Mouse (Mus musculus) forebrain, embryonic 12.5 days (tissue): ENCODE results near the gene Cdc42ep2. TPM values are rescaled to one million over a fixed set of nuclear protein-coding genes. Genes with fewer than 3 reads are reported as not detected.
A peak's percentile ranks its signal among the peaks of the same experiment; 100 is the strongest.

ENCODE experiments used
- ATAC-seq: fragments of 200-750 bp; cut with Nextera tagmentation; 2 replicates; pipeline ENCODE4 v1.8.0; 2017; ENCODE audit warnings: moderate TSS enrichment; ENCODE audit not compliant: low FRiP score
- H3K27ac ChIP-seq: fragments of 300-500 bp; sonication (generic); 2 replicates; pipeline ENCODE4 v1.5.1; 2016; ENCODE audit warnings: mild to moderate bottlenecking
- H3K27me3 ChIP-seq: fragments of 300-500 bp; sonication (generic); 2 replicates; pipeline ENCODE4 v1.6.1; 2016; ENCODE audit warnings: mild to moderate bottlenecking
- H3K36me3 ChIP-seq: fragments of 300-500 bp; sonication (generic); replicated peaks from 2 replicates; pipeline ENCODE4 v1.6.1; 2016; ENCODE audit warnings: mild to moderate bottlenecking
- H3K4me1 ChIP-seq: fragments of 300-500 bp; sonication (generic); 2 replicates; pipeline ENCODE4 v1.6.1; 2016
- H3K4me2 ChIP-seq: fragments of 300-500 bp; sonication (generic); 2 replicates; pipeline ENCODE4 v1.6.1; 2016; ENCODE audit warnings: mild to moderate bottlenecking, moderate library complexity
- H3K4me3 ChIP-seq: fragments of 300-500 bp; sonication (generic); replicated peaks from 2 replicates; pipeline ENCODE4 v1.5.1; 2016; ENCODE audit warnings: mild to moderate bottlenecking
- H3K9ac ChIP-seq: fragments of 300-500 bp; sonication (generic); 2 replicates; pipeline ENCODE4 v1.6.1; 2016; ENCODE audit warnings: mild to moderate bottlenecking
- H3K9me3 ChIP-seq: fragments of 300-500 bp; sonication (generic); 2 replicates; pipeline ENCODE4 v1.6.1; 2016
- WGBS: fragments of 180-500 bp; shearing (Covaris S2); methylation state at CpG from one replicate; pipeline ENCODE4 v1.1.7; 2016; 5-methylcytosine and 5-hydroxymethylcytosine counted together
- polyA plus RNA-seq: library from polyadenylated mRNA; unstranded; fragments of >200 nt; fragmentation: Nextera tagmentation; extraction: Ambion mirVana; gene quantifications from 2 replicates; pipeline ENCODE4 v1.2.1, GENCODE M21; 2016

Cdc42ep2 gene
- polyA plus RNA-seq, 1 experiment from 2014 or later, result 2.2 TPM

GRCm38 (mm10) chr19:5923990-5924712, 465 bp downstream of the Cdc42ep2 start:
- WGBS, result under 1% methylated on average over 38 of the region's 38 CpGs
- Histone ChIP-seq H3K9me3 (no peaks in the 10 kb centered on the region), H3K9ac (peak overlapping the region; percentile 60), H3K4me1 (peaks cover 19% of the 10 kb centered on the region), H3K4me2 (peak overlapping the region; percentile 98), H3K36me3 (no peaks in the 10 kb centered on the region), H3K27me3 (peaks cover 16% of the 10 kb centered on the region), H3K27ac (peak overlapping the region; percentile 66), H3K4me3 (peak overlapping the region; percentile 53)
- ATAC-seq, result peak; percentile 87

GRCm38 (mm10) chr19:5922963-5923362, 1.7 kb downstream of the Cdc42ep2 start:
- H3K4me1 ChIP-seq, result peaks cover 19% of the 10 kb centered on the region
- WGBS, result 96% methylated on average over 3 of the region's 3 CpGs
- no peak for ATAC-seq
- no peaks in the 10 kb centered on the region for H3K36me3 ChIP-seq
- no peak overlapping the region for H3K9ac ChIP-seq
- no peaks in the 10 kb centered on the region for H3K9me3 ChIP-seq
- no peak overlapping the region for H3K4me3 ChIP-seq
- H3K27ac ChIP-seq, result no peak overlapping the region
- no peak overlapping the region for H3K4me2 ChIP-seq
- peaks cover 16% of the 10 kb centered on the region for H3K27me3 ChIP-seq

GRCm38 (mm10) chr19:5922119-5922942, 2.3 kb downstream of the Cdc42ep2 start:
- H3K27ac ChIP-seq, result no peak overlapping the region
- ATAC-seq, result no peak
- no peaks in the 10 kb centered on the region for H3K36me3 ChIP-seq
- H3K9me3 ChIP-seq, result no peaks in the 10 kb centered on the region
- peaks cover 16% of the 10 kb centered on the region for H3K27me3 ChIP-seq
- H3K9ac ChIP-seq, result no peak overlapping the region
- no peak overlapping the region for H3K4me2 ChIP-seq
- WGBS, result 80% methylated on average over 15 of the region's 15 CpGs
- no peak overlapping the region for H3K4me3 ChIP-seq
- peaks cover 19% of the 10 kb centered on the region for H3K4me1 ChIP-seq

- Histone ChIP-seq H3K4me1 (peaks cover 19% of the 10 kb centered on the region), H3K27me3 (peaks cover 16% of the 10 kb centered on the region), H3K4me3 (no peak overlapping the region), H3K27ac (no peak overlapping the region), H3K9ac (peak overlapping the region; percentile 33; the same call in 1 of the 2 replicates), H3K9me3 (no peaks in the 10 kb centered on the region), H3K4me2 (peak overlapping the region; percentile 0; the same call in 1 of the 2 replicates), H3K36me3 (no peaks in the 10 kb centered on the region)
- 15% methylated on average over 9 of the region's 9 CpGs for WGBS
- ATAC-seq, result no peak
Observed at GRCm38 (mm10) chr19:5921715-5922114, 2.9 kb downstream of the Cdc42ep2 start.

DNA sequence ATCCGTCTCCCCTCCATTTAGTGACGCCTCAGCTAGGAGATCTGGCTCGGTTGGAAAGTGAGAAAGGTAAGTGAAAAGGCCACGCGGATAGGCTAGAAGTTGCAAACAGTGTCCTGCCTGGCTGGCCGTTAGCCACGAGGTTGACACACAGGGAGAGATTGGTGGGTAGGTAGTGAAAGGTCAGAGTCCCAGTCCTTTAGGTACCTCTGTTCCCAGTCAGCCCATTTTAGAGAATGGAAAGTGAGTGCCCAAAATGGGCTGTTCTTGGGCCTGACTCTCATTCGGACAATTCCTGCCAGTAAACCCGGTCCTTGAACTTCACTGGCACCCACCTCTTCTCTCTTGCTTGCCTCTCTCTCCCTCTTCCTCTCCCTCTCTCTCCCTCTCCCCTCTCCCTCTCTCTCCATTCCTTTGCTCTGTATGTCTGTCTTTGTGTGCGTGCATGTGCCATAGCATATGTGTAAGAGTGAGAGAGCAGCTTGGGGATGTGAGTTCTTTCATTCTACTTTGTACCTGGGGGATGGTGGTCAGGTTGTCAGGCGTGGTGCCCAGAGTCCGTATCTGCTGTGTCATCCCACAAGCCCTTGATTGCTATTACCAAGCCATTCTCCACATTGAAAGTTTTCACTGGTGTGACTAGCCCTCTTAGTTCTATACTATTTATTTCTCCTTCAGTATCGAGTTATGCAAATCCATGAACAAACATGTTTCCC, 11.5 kb downstream of the Cdc42ep2 start, which contains the start of gene Dpf2:
TSS of gene Dpf2 (minus strand) at position 4 of the 713 bp plus-strand sequence.
- WGBS, result 24% methylated on average over 13 of the region's 13 CpGs
- H3K4me3 ChIP-seq, result peak within 1 kb of the TSS; percentile 82
- H3K4me1 ChIP-seq, result peaks cover 31% of the 10 kb centered on the region
- peak within 1 kb of the TSS; percentile 94 for H3K9ac ChIP-seq
- 0 out of 2 replicates have a peak, but pooled peaks cover 3% of the 10 kb centered on the region for H3K36me3 ChIP-seq
- H3K9me3 ChIP-seq, result no peaks in the 10 kb centered on the region
- H3K27ac ChIP-seq, result peak within 1 kb of the TSS; percentile 79
- ATAC-seq, result no peak; the same call in 1 of the 2 replicates
- H3K4me2 ChIP-seq, result peak within 1 kb of the TSS; percentile 74
- H3K27me3 ChIP-seq, result no peaks in the 10 kb centered on the region

- H3K4me2 ChIP-seq, result peak overlapping the region; percentile 74
- peak overlapping the region; percentile 79 for H3K27ac ChIP-seq
- H3K4me1 ChIP-seq, result peaks cover 31% of the 10 kb centered on the region
- ATAC-seq, result peak; percentile 92
- peaks cover 5% of the 10 kb centered on the region; the same call in 1 of the 2 replicates for H3K36me3 ChIP-seq
- WGBS, result under 1% methylated on average over 59 of the region's 59 CpGs
- peak overlapping the region; percentile 82 for H3K4me3 ChIP-seq
- H3K27me3 ChIP-seq, result no peaks in the 10 kb centered on the region
- peak overlapping the region; percentile 94 for H3K9ac ChIP-seq
- no peaks in the 10 kb centered on the region for H3K9me3 ChIP-seq
Observed at GRCm38 (mm10) chr19:5912103-5913006, 12.3 kb downstream of the Cdc42ep2 start.

GRCm38 (mm10) chr19:5911430-5912102, 13.1 kb downstream of the Cdc42ep2 start:
- Histone ChIP-seq H3K9ac (peak overlapping the region; percentile 94), H3K27me3 (no peaks in the 10 kb centered on the region), H3K4me1 (peaks cover 31% of the 10 kb centered on the region), H3K4me2 (peak overlapping the region; percentile 74), H3K27ac (peak overlapping the region; percentile 79), H3K9me3 (no peaks in the 10 kb centered on the region), H3K36me3 (peaks cover 13% of the 10 kb centered on the region), H3K4me3 (peak overlapping the region; percentile 82)
- WGBS, result 8% methylated on average over 14 of the region's 14 CpGs
- no peak for ATAC-seq

DNA sequence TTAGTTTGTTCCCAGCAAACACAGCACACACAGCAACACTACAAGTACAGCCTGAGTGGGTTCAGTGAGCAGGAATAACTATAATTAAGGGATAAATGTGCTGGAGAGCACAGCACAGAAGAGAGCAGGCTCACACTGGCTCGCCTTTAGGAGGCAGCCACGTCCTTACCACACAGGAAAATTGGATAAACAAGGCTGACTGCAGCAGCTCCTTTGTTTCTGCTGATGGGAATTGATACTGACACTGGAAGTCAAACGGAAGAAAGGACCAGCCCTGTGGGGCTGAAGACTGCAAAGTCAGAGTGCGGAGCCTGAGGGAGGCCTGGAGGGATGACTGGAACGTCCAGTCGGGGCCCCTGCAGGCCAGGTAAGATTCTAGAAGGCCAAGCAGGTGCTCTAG, 14.4 kb downstream of the Cdc42ep2 start:
- WGBS, result 57% methylated on average over 6 of the region's 6 CpGs
- no peaks in the 10 kb centered on the region for H3K27me3 ChIP-seq
- H3K9ac ChIP-seq, result peak overlapping the region; percentile 44; the same call in 1 of the 2 replicates
- peak overlapping the region; percentile 75 for H3K27ac ChIP-seq
- H3K4me2 ChIP-seq, result peak overlapping the region; percentile 74
- no peak for ATAC-seq
- H3K4me1 ChIP-seq, result peaks cover 31% of the 10 kb centered on the region
- H3K4me3 ChIP-seq, result peak overlapping the region; percentile 22
- H3K9me3 ChIP-seq, result no peaks in the 10 kb centered on the region
- H3K36me3 ChIP-seq, result peaks cover 26% of the 10 kb centered on the region

DNA sequence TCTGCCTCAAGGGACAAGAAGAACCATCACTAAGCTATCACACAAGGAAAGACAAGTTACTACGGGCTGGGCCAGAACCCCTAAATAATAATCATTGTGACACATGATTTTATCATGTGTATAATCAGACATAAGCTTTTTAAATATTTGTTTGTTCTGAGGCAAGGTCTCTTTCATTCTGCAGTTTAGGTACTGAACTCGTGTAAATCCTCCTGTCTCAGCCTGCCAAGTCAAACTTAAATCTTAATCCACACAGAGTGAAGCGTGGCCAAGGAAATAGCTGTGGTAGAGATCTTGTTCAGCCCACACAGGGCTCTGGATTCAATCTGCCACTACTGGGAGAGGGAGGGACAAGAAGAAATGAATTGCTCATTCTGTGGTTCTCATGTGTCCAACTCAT, 17.3 kb downstream of the Cdc42ep2 start:
- H3K27ac ChIP-seq, result no peak overlapping the region
- H3K9me3 ChIP-seq, result no peaks in the 10 kb centered on the region
- H3K4me2 ChIP-seq, result no peak overlapping the region
- H3K4me3 ChIP-seq, result no peak overlapping the region
- 94% methylated on average over 3 of the region's 3 CpGs for WGBS
- ATAC-seq, result no peak
- no peaks in the 10 kb centered on the region for H3K27me3 ChIP-seq
- peaks cover 56% of the 10 kb centered on the region for H3K36me3 ChIP-seq
- peaks cover 23% of the 10 kb centered on the region for H3K4me1 ChIP-seq
- no peak overlapping the region for H3K9ac ChIP-seq

- peaks cover 21% of the 10 kb centered on the region for H3K4me1 ChIP-seq
- ATAC-seq, result peak; percentile 98
- peaks cover 49% of the 10 kb centered on the region for H3K36me3 ChIP-seq
- H3K27me3 ChIP-seq, result no peaks in the 10 kb centered on the region
- peak within 1 kb of the TSS; percentile 70 for H3K4me3 ChIP-seq
- peak within 1 kb of the TSS; percentile 80 for H3K4me2 ChIP-seq
- peak within 1 kb of the TSS; percentile 94 for H3K9ac ChIP-seq
- H3K9me3 ChIP-seq, result no peaks in the 10 kb centered on the region
- WGBS, result 5% methylated on average over 36 of the region's 36 CpGs
- peak within 1 kb of the TSS; percentile 83 for H3K27ac ChIP-seq
Observed at GRCm38 (mm10) chr19:5894002-5894678, 30.5 kb downstream of the Cdc42ep2 start, which contains the start of gene Tigd3. Gene Tigd3 (minus strand): TSS chr19:5894149.
